Mouse (Mus musculus): ENCODE measurements around the gene Dph1. TPM values are rescaled to one million over a fixed set of nuclear protein-coding genes. Genes with fewer than 3 reads are reported as not detected.

Gene Dph1
- polyA plus RNA-seq, 1 experiment from 2014 or later: 10.9 TPM

GRCm38 (mm10) chr11:75145841-75146240, 45.2 kb downstream of the Dph1 start:
- Histone ChIP-seq H3K4me2 (ENCODE audit: low read depth, low read length) (no peak overlapping the region), H3K9me3 (ENCODE audit: low read length) (no peaks in the 10 kb centered on the region), H3K9ac (replicated peaks) (no peak overlapping the region), H3K27me3 (ENCODE audit: insufficient read depth, low read length) (no peaks in the 10 kb centered on the region), H3K4me1 (ENCODE audit: insufficient read depth) (peaks cover 28% of the 10 kb centered on the region), H3K27ac (ENCODE audit: low read depth) (no peak overlapping the region), H3K4me3 (ENCODE audit: low read depth, low read length) (no peak overlapping the region), H3K36me3 (replicated peaks; ENCODE audit: insufficient read depth, low read length) (peaks cover 20% of the 10 kb centered on the region; the same call in 1 of the 2 replicates)
- no peak for DNase-seq
- 75% methylated on average over 2 of the region's 2 CpGs for WGBS (ENCODE audit: insufficient replicate concordance)
- ATAC-seq: no peak
- no peak for TF ChIP-seq CTCF (IDR thresholded peaks at IDR 0.05; ENCODE audit: low read depth)

DNA sequence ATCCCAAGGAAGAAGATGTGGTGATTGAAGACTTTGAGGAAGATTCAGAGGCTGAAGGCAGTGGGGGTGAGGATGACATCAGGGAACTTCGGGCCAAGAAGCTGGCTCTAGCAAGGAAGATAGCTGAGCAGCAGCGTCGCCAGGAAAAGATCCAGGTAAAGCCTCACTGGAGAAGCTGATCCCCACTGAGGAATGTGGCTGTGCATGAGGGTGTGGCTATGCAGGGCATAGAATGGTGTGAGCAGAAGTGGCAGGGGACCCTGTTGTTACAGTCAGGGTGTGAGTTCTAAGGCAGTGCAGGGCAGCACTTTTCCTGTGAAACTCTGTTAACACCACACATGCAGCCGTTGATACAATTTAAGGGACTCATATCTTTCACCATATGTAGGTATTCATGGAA, 48.3 kb downstream of the Dph1 start:
- H3K4me3 ChIP-seq (ENCODE audit: low read depth, low read length): no peak overlapping the region
- DNase-seq (no peak), ATAC-seq (no peak)
- H3K4me2 ChIP-seq (ENCODE audit: low read depth, low read length): no peak overlapping the region
- TF ChIP-seq CTCF (IDR thresholded peaks at IDR 0.05; ENCODE audit: low read depth) (no peak), EP300 (IDR thresholded peaks at IDR 0.05; ENCODE audit: low read depth) (no peak)
- H3K9ac ChIP-seq (replicated peaks): no peak overlapping the region
- 0 out of 2 replicates have a peak, but pooled peaks cover 11% of the 10 kb centered on the region for H3K36me3 ChIP-seq (replicated peaks; ENCODE audit: insufficient read depth, low read length)
- H3K4me1 ChIP-seq (ENCODE audit: insufficient read depth): peaks cover 37% of the 10 kb centered on the region
- H3K27ac ChIP-seq (ENCODE audit: low read depth): no peak overlapping the region
- H3K27me3 ChIP-seq (ENCODE audit: insufficient read depth, low read length): no peaks in the 10 kb centered on the region
- no peaks in the 10 kb centered on the region for H3K9me3 ChIP-seq (ENCODE audit: low read length)
- 91% methylated on average over 4 of the region's 4 CpGs for WGBS (ENCODE audit: insufficient replicate concordance)

GRCm38 (mm10) chr11:75141913-75142312, 49.1 kb downstream of the Dph1 start:
- Histone ChIP-seq H3K4me1 (ENCODE audit: insufficient read depth) (peaks cover 34% of the 10 kb centered on the region), H3K9ac (replicated peaks) (no peak overlapping the region), H3K4me3 (ENCODE audit: low read depth, low read length) (no peak overlapping the region), H3K4me2 (ENCODE audit: low read depth, low read length) (no peak overlapping the region), H3K27me3 (ENCODE audit: insufficient read depth, low read length) (no peaks in the 10 kb centered on the region), H3K9me3 (ENCODE audit: low read length) (no peaks in the 10 kb centered on the region), H3K36me3 (replicated peaks; ENCODE audit: insufficient read depth, low read length) (0 out of 2 replicates have a peak, but pooled peaks cover 11% of the 10 kb centered on the region), H3K27ac (ENCODE audit: low read depth) (no peak overlapping the region)
- ATAC-seq: no peak
- WGBS (ENCODE audit: insufficient replicate concordance): 59% methylated on average over 1 of the region's 1 CpGs
- no peak for TF ChIP-seq CTCF (IDR thresholded peaks at IDR 0.05; ENCODE audit: low read depth)
- TF ChIP-seq EP300 (IDR thresholded peaks at IDR 0.05; ENCODE audit: low read depth): no peak
- DNase-seq: no peak

DNA sequence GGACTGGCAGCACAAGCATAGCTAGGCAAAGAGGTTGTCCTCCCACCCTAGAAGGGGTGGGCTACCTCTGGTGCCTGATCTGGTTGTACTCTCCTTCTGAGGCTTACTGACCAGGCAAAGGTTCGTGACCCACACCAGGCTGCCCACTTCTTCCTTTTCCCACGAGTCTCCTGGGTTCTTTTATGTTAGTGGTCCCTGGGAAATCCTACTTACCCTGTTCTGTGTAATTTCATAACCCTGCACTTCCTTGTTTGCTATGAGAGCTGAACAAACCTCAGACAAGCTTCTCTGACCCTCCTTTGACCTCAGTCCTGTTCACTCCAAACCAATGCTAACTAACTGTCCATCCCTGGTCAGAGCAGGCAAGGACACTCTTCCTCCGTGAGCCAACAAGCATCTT, 50.0 kb downstream of the Dph1 start:
- Histone ChIP-seq H3K4me1 (ENCODE audit: insufficient read depth) (peaks cover 36% of the 10 kb centered on the region), H3K4me3 (ENCODE audit: low read depth, low read length) (no peak overlapping the region), H3K27me3 (ENCODE audit: insufficient read depth, low read length) (no peaks in the 10 kb centered on the region), H3K27ac (ENCODE audit: low read depth) (no peak overlapping the region), H3K9ac (replicated peaks) (no peak overlapping the region), H3K9me3 (ENCODE audit: low read length) (no peaks in the 10 kb centered on the region), H3K4me2 (ENCODE audit: low read depth, low read length) (no peak overlapping the region), H3K36me3 (replicated peaks; ENCODE audit: insufficient read depth, low read length) (0 out of 2 replicates have a peak, but pooled peaks cover 11% of the 10 kb centered on the region)
- TF ChIP-seq EP300 (IDR thresholded peaks at IDR 0.05; ENCODE audit: low read depth): no peak
- TF ChIP-seq CTCF (IDR thresholded peaks at IDR 0.05; ENCODE audit: low read depth): no peak
- DNase-seq: no peak
- no peak; the same call in 1 of the 2 replicates for ATAC-seq
- WGBS (ENCODE audit: insufficient replicate concordance): 26% methylated on average over 3 of the region's 3 CpGs

GRCm38 (mm10) chr11:75140431-75140830, 50.6 kb downstream of the Dph1 start:
- TF ChIP-seq CTCF (IDR thresholded peaks at IDR 0.05; ENCODE audit: low read depth) (no peak), EP300 (IDR thresholded peaks at IDR 0.05; ENCODE audit: low read depth) (no peak)
- H3K4me3 ChIP-seq (ENCODE audit: low read depth, low read length): no peak overlapping the region
- 0 out of 2 replicates have a peak overlapping the region, but pooled peaks have one; percentile 49 for H3K27ac ChIP-seq (ENCODE audit: low read depth)
- H3K4me1 ChIP-seq (ENCODE audit: insufficient read depth): peaks cover 36% of the 10 kb centered on the region
- 0 out of 2 replicates have a peak, but pooled peaks cover 11% of the 10 kb centered on the region for H3K36me3 ChIP-seq (replicated peaks; ENCODE audit: insufficient read depth, low read length)
- 69% methylated on average over 5 of the region's 5 CpGs for WGBS (ENCODE audit: insufficient replicate concordance)
- no peaks in the 10 kb centered on the region for H3K27me3 ChIP-seq (ENCODE audit: insufficient read depth, low read length)
- no peaks in the 10 kb centered on the region for H3K9me3 ChIP-seq (ENCODE audit: low read length)
- H3K9ac ChIP-seq (replicated peaks): no peak overlapping the region
- ATAC-seq (no peak), DNase-seq (no peak)
- H3K4me2 ChIP-seq (ENCODE audit: low read depth, low read length): no peak overlapping the region

GRCm38 (mm10) chr11:75139122-75139963, 51.7 kb downstream of the Dph1 start:
- WGBS (ENCODE audit: insufficient replicate concordance): 48% methylated on average over 11 of the region's 11 CpGs
- ATAC-seq: peak; percentile 39; the same call in 1 of the 2 replicates
- H3K27ac ChIP-seq (ENCODE audit: low read depth): peak overlapping the region; percentile 60
- no peak overlapping the region for H3K9ac ChIP-seq (replicated peaks)
- H3K36me3 ChIP-seq (replicated peaks; ENCODE audit: insufficient read depth, low read length): 0 out of 2 replicates have a peak, but pooled peaks cover 11% of the 10 kb centered on the region
- no peaks in the 10 kb centered on the region for H3K27me3 ChIP-seq (ENCODE audit: insufficient read depth, low read length)
- H3K4me1 ChIP-seq (ENCODE audit: insufficient read depth): peaks cover 38% of the 10 kb centered on the region
- H3K9me3 ChIP-seq (ENCODE audit: low read length): no peaks in the 10 kb centered on the region
- no peak overlapping the region for H3K4me2 ChIP-seq (ENCODE audit: low read depth, low read length)
- no peak for DNase-seq
- H3K4me3 ChIP-seq (ENCODE audit: low read depth, low read length): no peak overlapping the region
- 0 out of 2 replicates have a peak, but pooled peaks have one; percentile 3 for TF ChIP-seq CTCF (IDR thresholded peaks at IDR 0.05; ENCODE audit: low read depth)
- TF ChIP-seq EP300 (IDR thresholded peaks at IDR 0.05; ENCODE audit: low read depth): 0 out of 2 replicates have a peak, but pooled peaks have one; percentile 21
